Mouse (Mus musculus): ENCODE data around the gene Klk1b9.

- TF ChIP-seq FLI1 (IDR thresholded peaks at IDR 0.05; ENCODE audit: low read length) (no peak), GATA1 (IDR thresholded peaks at IDR 0.05; ENCODE audit: borderline replicate concordance, low read length) (no peak)
These were observed 9.4 kb upstream of the Klk1b9 start, which contains the start of gene Klk1b1 for GRCm38 (mm10) chr7:43966451-43966850.
